Mouse (Mus musculus) cortical plate, adult 2 months (tissue): Measurements from ENCODE around the gene Esyt1. TPM values are rescaled to one million over a fixed set of nuclear protein-coding genes. Genes with fewer than 3 reads are reported as not detected.
A peak's percentile ranks its signal among the peaks of the same experiment; 100 is the strongest.
"Not testable (repeated sequence)": the region's sequence is repeated elsewhere in the genome, so short reads cannot be mapped to it uniquely, and the experiment has no call there.

Experiments used
- H3K27ac ChIP-seq: fragments of 200-500 bp; 2 replicates; pipeline ENCODE4 v1.5.1; 2012; ENCODE audit warnings: low read length, control low read depth, inconsistent platforms; ENCODE audit not compliant: insufficient read depth
- H3K4me1 ChIP-seq: fragments of 200-500 bp; 2 replicates; pipeline ENCODE4 v1.6.1; 2011; ENCODE audit warnings: low read length; ENCODE audit not compliant: control insufficient read depth, insufficient read depth
- H3K4me3 ChIP-seq: fragments of 200-500 bp; 2 replicates; pipeline ENCODE4 v1.5.1; 2011; ENCODE audit warnings: mild to moderate bottlenecking, low read length, control low read depth; ENCODE audit not compliant: insufficient read depth
- CTCF ChIP-seq: fragments of 200-500 bp; IDR thresholded peaks from 2 replicates; pipeline ENCODE4 v1.5.1; 2011; ENCODE audit warnings: mild to moderate bottlenecking, control low read depth, low read length; ENCODE audit not compliant: insufficient read depth; ENCODE audit errors: extremely low read depth
- POLR2A ChIP-seq: fragments of 200-500 bp; IDR thresholded peaks from 2 replicates; pipeline ENCODE4 v1.6.1; 2011; ENCODE audit warnings: mild to moderate bottlenecking, low read length, control low read depth; ENCODE audit not compliant: insufficient read depth; ENCODE audit errors: extremely low read depth
- polyA plus RNA-seq: library from polyadenylated mRNA; depleted of rRNA; stranded (reverse); fragments of >200 nt; gene quantifications from 2 replicates; pipeline ENCODE4 v1.2.3, GENCODE M21; 2012

Esyt1 gene
- polyA plus RNA-seq, 1 experiment: 12.0 TPM

GRCm38 (mm10) chr10:128548947-128549681 is 23.4 kb upstream of the Esyt1 start, which contains the start of gene Rpl41:
TSS of gene Rpl41 (minus strand) at chr10:128549305.
- Histone ChIP-seq H3K27ac (peak within 1 kb of the TSS; percentile 53), H3K4me1 (peaks cover 1% of the 10 kb centered on the region; the same call in 1 of the 2 replicates), H3K4me3 (peak within 1 kb of the TSS; percentile 81)
- TF ChIP-seq POLR2A (peak; percentile 100), CTCF (no peak)

- Histone ChIP-seq H3K4me3 (peak overlapping the region; percentile 81), H3K27ac (peak overlapping the region; percentile 53)
- H3K4me1 ChIP-seq: not testable (repeated sequence)
Measured at GRCm38 (mm10) chr10:128548051-128548791, 22.6 kb upstream of the Esyt1 start.

- Histone ChIP-seq H3K4me3 (peak within 1 kb of the TSS; percentile 81), H3K4me1 (peaks cover 6% of the 10 kb centered on the region; the same call in 1 of the 2 replicates), H3K27ac (peak within 1 kb of the TSS; percentile 56)
- TF ChIP-seq POLR2A (peak; percentile 85), CTCF (no peak)
Measured at GRCm38 (mm10) chr10:128547361-128548032, 21.8 kb upstream of the Esyt1 start, which contains the start of gene Zc3h10. TSS of gene Zc3h10 (minus strand) at chr10:128547774.

GRCm38 (mm10) chr10:128546787-128547186 is 21.1 kb upstream of the Esyt1 start:
- TF ChIP-seq CTCF (no peak), POLR2A (no peak)
- H3K27ac ChIP-seq: peak overlapping the region; percentile 56
- H3K4me3 ChIP-seq: peak overlapping the region; percentile 81
- peaks cover 6% of the 10 kb centered on the region; the same call in 1 of the 2 replicates for H3K4me1 ChIP-seq

GRCm38 (mm10) chr10:128546361-128546760 is 20.7 kb upstream of the Esyt1 start:
- peak overlapping the region; percentile 81; the same call in 1 of the 2 replicates for H3K4me3 ChIP-seq
- TF ChIP-seq CTCF (peak; percentile 50; the same call in 1 of the 2 replicates), POLR2A (no peak)
- peaks cover 6% of the 10 kb centered on the region; the same call in 1 of the 2 replicates for H3K4me1 ChIP-seq
- no peak overlapping the region for H3K27ac ChIP-seq

GRCm38 (mm10) chr10:128545570-128545898 is 19.9 kb upstream of the Esyt1 start:
- H3K4me3 ChIP-seq: no peak overlapping the region

GRCm38 (mm10) chr10:128544674-128545569 is 19.3 kb upstream of the Esyt1 start:
- peaks cover 6% of the 10 kb centered on the region; the same call in 1 of the 2 replicates for H3K4me1 ChIP-seq
- TF ChIP-seq POLR2A (no peak), CTCF (no peak)
- H3K27ac ChIP-seq: no peak overlapping the region
- H3K4me3 ChIP-seq: no peak overlapping the region

More at GRCm38 (mm10) chr10:128545570-128545898, 19.9 kb upstream of the Esyt1 start:
- Histone ChIP-seq H3K4me1 (peaks cover 6% of the 10 kb centered on the region; the same call in 1 of the 2 replicates), H3K27ac (no peak overlapping the region)
- TF ChIP-seq CTCF (no peak), POLR2A (no peak)

- H3K4me3 ChIP-seq: no peak overlapping the region
- H3K4me1 ChIP-seq: peaks cover 6% of the 10 kb centered on the region; the same call in 1 of the 2 replicates
- H3K27ac ChIP-seq: no peak overlapping the region
- TF ChIP-seq CTCF (no peak), POLR2A (no peak)
Measured at GRCm38 (mm10) chr10:128544151-128544657, 18.5 kb upstream of the Esyt1 start.

GRCm38 (mm10) chr10:128543100-128543499 is 17.4 kb upstream of the Esyt1 start:
- Histone ChIP-seq H3K4me1 (peaks cover 6% of the 10 kb centered on the region; the same call in 1 of the 2 replicates), H3K27ac (no peak overlapping the region), H3K4me3 (no peak overlapping the region)
- TF ChIP-seq CTCF (no peak), POLR2A (no peak)
